ENCODE assay signal across 9 mouse cellular contexts in genomic region chr11:115296471-115297210, GRCm38 (mm10). TPM values are rescaled to one million over a fixed set of nuclear protein-coding genes. Genes with fewer than 3 reads are reported as not detected.
A peak's percentile ranks its signal among the peaks of the same experiment; 100 is the strongest.
DNase-seq lines count a peak whose midpoint lies in the region; ATAC-seq and TF ChIP-seq lines count a peak whose summit lies in the region.
"Had no signal": no experiment of that assay in that cellular context is flagged by ENCODE, and none has a peak within 500 bp of the region (broad histone marks: within the 10 kb centered on the region; RNA-seq: fewer than 3 reads in every experiment).

No protein-coding gene starts in this region.

- H3K4me1 ChIP-seq in heart, embryonic 12.5 days (replicated peaks) = peaks cover 17% of the 10 kb centered on the region
- peaks cover 28% of the 10 kb centered on the region for H3K4me1 ChIP-seq in hindbrain, embryonic 10.5 days (replicated peaks)
- H3K4me1 ChIP-seq in liver, embryonic 14.5 days (replicated peaks; ENCODE audit: control insufficient read depth in 2 of 2, insufficient read depth in 2 of 2, low read length in 1 of 2) = 0 out of 4 replicates have a peak, but pooled peaks cover 0 to 2% of the 10 kb centered on the region in 2 experiments

- peak overlapping the region; percentile 46 for H3K4me3 ChIP-seq in heart, embryonic 12.5 days
- H3K4me3 ChIP-seq in hindbrain, embryonic 10.5 days = peak overlapping the region; percentile 64
- peak overlapping the region; percentile 48 to 55 for H3K4me3 ChIP-seq in liver, embryonic 14.5 days (ENCODE audit: insufficient read depth in 1 of 2, low read depth in 2 of 2, low read length in 2 of 2)

- ATAC-seq in heart, embryonic 12.5 days (ENCODE audit: insufficient number of reproducible peaks, low FRiP score) = no peak
- no peak for ATAC-seq in liver, embryonic 14.5 days (ENCODE audit: insufficient read depth)

- H3K36me3 ChIP-seq in heart, embryonic 12.5 days = no peaks in the 10 kb centered on the region
- no peaks in the 10 kb centered on the region for H3K36me3 ChIP-seq in hindbrain, embryonic 10.5 days
- no peaks in the 10 kb centered on the region for H3K36me3 ChIP-seq in liver, embryonic 14.5 days (replicated peaks; ENCODE audit: control insufficient read depth, insufficient read depth, low read depth)
- H3K36me3 ChIP-seq: G1E had no signal

- no peak for TF ChIP-seq CTCF in liver, embryonic 14.5 days (IDR thresholded peaks at IDR 0.05; ENCODE audit: low read depth)

- peaks cover 43% of the 10 kb centered on the region for H3K27me3 ChIP-seq in heart, embryonic 12.5 days (replicated peaks)
- H3K27me3 ChIP-seq in hindbrain, embryonic 10.5 days (ENCODE audit: insufficient read depth, poor library complexity, severe bottlenecking) = peaks cover 43% of the 10 kb centered on the region
- H3K27me3 ChIP-seq in liver, embryonic 14.5 days (ENCODE audit: control insufficient read depth, insufficient read depth, low read length) = peaks cover 16% of the 10 kb centered on the region

- DNase-seq in heart, postnatal 4 days = no peak
- DNase-seq in cerebellum, adult 11-12 months = peak; percentile 83
- no peak for DNase-seq in hindbrain, embryonic 10.5 days (ENCODE audit: low spot score)
- no peak for DNase-seq in liver, embryonic 14.5 days (ENCODE audit: low read depth in 3 of 3, low spot score in 3 of 3)
- no peak for DNase-seq in c-Kit-positive CD71-positive TER-119-positive erythroid progenitor cells, embryonic 14.5 days (ENCODE audit: low spot score)
- DNase-seq in thymus, postnatal 14 days = no peak
- no peak for DNase-seq in right cerebral cortex, adult 2 months (ENCODE audit: low spot score in 2 of 2)

- no peak overlapping the region for H3K27ac ChIP-seq in heart, embryonic 12.5 days (ENCODE audit: poor library complexity, severe bottlenecking)
- peak overlapping the region; percentile 81 for H3K27ac ChIP-seq in hindbrain, embryonic 10.5 days
- H3K27ac ChIP-seq in liver, embryonic 14.5 days = no peak overlapping the region

- H3K9me3 ChIP-seq in heart, embryonic 12.5 days (replicated peaks) = 0 out of 2 replicates have a peak, but pooled peaks cover 4% of the 10 kb centered on the region
- H3K9me3 ChIP-seq in hindbrain, embryonic 10.5 days = peaks cover 3% of the 10 kb centered on the region
- H3K9me3 ChIP-seq in liver, embryonic 14.5 days (ENCODE audit: control insufficient read depth, low read length) = no peaks in the 10 kb centered on the region

- H3K4me2 ChIP-seq in heart, embryonic 12.5 days = peak overlapping the region; percentile 80
- peak overlapping the region; percentile 45 for H3K4me2 ChIP-seq in liver, embryonic 14.5 days (ENCODE audit: low read depth)

- peak overlapping the region; percentile 63 for H3K9ac ChIP-seq in heart, embryonic 12.5 days
- H3K9ac ChIP-seq in liver, embryonic 14.5 days (replicated peaks) = no peak overlapping the region

- no peak for TF ChIP-seq EP300 in liver, embryonic 14.5 days (IDR thresholded peaks at IDR 0.05; ENCODE audit: low read depth)

- whole genome bisulfite sequencing in heart, embryonic 12.5 days = 57% methylated on average over 21 of the region's 21 CpGs
- 58% methylated on average over 21 of the region's 21 CpGs for WGBS in hindbrain, embryonic 10.5 days
- WGBS in liver, embryonic 14.5 days (ENCODE audit: insufficient replicate concordance) = 44% methylated on average over 21 of the region's 21 CpGs

RNA-seq across cellular contexts. Expression of gene Fads6, which starts 0.8 kb away (rescaled TPM):
- polyA plus RNA-seq in heart, embryonic 12.5 days (2016; fragmentation: Nextera tagmentation; extraction: Ambion mirVana) = 0.51 and 0.86 TPM in 2 replicates
- total RNA-seq in heart, postnatal 4 days (2021) = 1 to 10 TPM in 1 of 2 experiments, under 1 TPM in 1; 0.86 to 1.4 TPM
- polyA plus RNA-seq in hindbrain, embryonic 10.5 days (2016; fragmentation: Nextera tagmentation; extraction: Ambion mirVana) = 0.27 and 0.47 TPM in 2 replicates
- 6.6 and 6.7 TPM in 2 replicates for polyA plus RNA-seq in liver, embryonic 14.5 days (2012; rRNA removed)
- polyA plus RNA-seq in liver, embryonic 14.5 days (2014; fragmentation: Nextera tagmentation; extraction: Ambion mirVana) = 2.8 TPM in 2 replicates
- polyA plus RNA-seq: G1E had no signal

RNA-seq across cellular contexts. Expression of gene Otop2, which starts 10.3 kb away (rescaled TPM):
- polyA plus RNA-seq in heart, embryonic 12.5 days (2016; fragmentation: Nextera tagmentation; extraction: Ambion mirVana) = not detected in 2 replicates
- total RNA-seq in heart, postnatal 4 days (2021) = not detected
- not detected in 2 replicates for polyA plus RNA-seq in hindbrain, embryonic 10.5 days (2016; fragmentation: Nextera tagmentation; extraction: Ambion mirVana)
- not detected in 2 replicates for polyA plus RNA-seq in liver, embryonic 14.5 days (2012; rRNA removed)
- polyA plus RNA-seq in liver, embryonic 14.5 days (2014; fragmentation: Nextera tagmentation; extraction: Ambion mirVana) = not detected in 2 replicates
- total RNA-seq: G1E had no signal
- polyA plus RNA-seq: G1E had no signal

RNA-seq across cellular contexts. Expression of gene Fdxr, which starts 19.8 kb away (rescaled TPM):
- polyA plus RNA-seq in heart, embryonic 12.5 days (2016; fragmentation: Nextera tagmentation; extraction: Ambion mirVana) = 11.3 and 12.3 TPM in 2 replicates
- 1 to 10 TPM; 7.5 to 9.5 TPM for total RNA-seq in heart, postnatal 4 days (2021)
- polyA plus RNA-seq in hindbrain, embryonic 10.5 days (2016; fragmentation: Nextera tagmentation; extraction: Ambion mirVana) = 17.7 TPM in 2 replicates
- polyA plus RNA-seq in liver, embryonic 14.5 days (2012; rRNA removed) = 11.9 and 13.7 TPM in 2 replicates
- 12.3 and 13.3 TPM in 2 replicates for polyA plus RNA-seq in liver, embryonic 14.5 days (2014; fragmentation: Nextera tagmentation; extraction: Ambion mirVana)

RNA-seq across cellular contexts. Expression of gene Ush1g, which starts 25.2 kb away (rescaled TPM):
- 0.06 and 0.08 TPM in 2 replicates for polyA plus RNA-seq in heart, embryonic 12.5 days (2016; fragmentation: Nextera tagmentation; extraction: Ambion mirVana)
- under 1 TPM; 0.09 to 0.12 TPM for total RNA-seq in heart, postnatal 4 days (2021)
- 0.10 TPM in 1 of 2 replicates, not detected in the other for polyA plus RNA-seq in hindbrain, embryonic 10.5 days (2016; fragmentation: Nextera tagmentation; extraction: Ambion mirVana)
- 0.04 and 0.06 TPM in 2 replicates for polyA plus RNA-seq in liver, embryonic 14.5 days (2012; rRNA removed)
- polyA plus RNA-seq in liver, embryonic 14.5 days (2014; fragmentation: Nextera tagmentation; extraction: Ambion mirVana) = 0.06 and 0.16 TPM in 2 replicates
- polyA plus RNA-seq: G1E had no signal

RNA-seq across cellular contexts. Expression of gene Grin2c, which starts 29.6 kb away (rescaled TPM):
- polyA plus RNA-seq in heart, embryonic 12.5 days (2016; fragmentation: Nextera tagmentation; extraction: Ambion mirVana) = 0.15 and 0.21 TPM in 2 replicates
- under 1 TPM; 0.12 to 0.18 TPM for total RNA-seq in heart, postnatal 4 days (2021)
- 0.14 and 0.18 TPM in 2 replicates for polyA plus RNA-seq in hindbrain, embryonic 10.5 days (2016; fragmentation: Nextera tagmentation; extraction: Ambion mirVana)
- 0.17 and 0.21 TPM in 2 replicates for polyA plus RNA-seq in liver, embryonic 14.5 days (2012; rRNA removed)
- 0.05 TPM in 1 of 2 replicates, not detected in the other for polyA plus RNA-seq in liver, embryonic 14.5 days (2014; fragmentation: Nextera tagmentation; extraction: Ambion mirVana)
- polyA plus RNA-seq: G1E had no signal
